Mouse (Mus musculus) G1E (cell line): ENCODE measurements at regions not wholly inside any gene's neighbourhood (a gene's known extent, or its start where the extent isn't known, plus 50 kb on each side); places are given as distances from the start of the nearest gene placed in this dataset.

Experiments
- CTCF ChIP-seq: IDR thresholded peaks from 2 replicates; pipeline ENCODE4 v1.5.1; 2012; ENCODE audit warnings: low read depth, low read length, inconsistent platforms, mixed read lengths
- GATA1 ChIP-seq: IDR thresholded peaks from 2 replicates; pipeline ENCODE4 v1.6.1; 2012; ENCODE audit warnings: borderline replicate concordance, low read length, inconsistent platforms, mixed read lengths
- GATA2 ChIP-seq: IDR thresholded peaks from 2 replicates; pipeline ENCODE4 v1.6.1; 2012; ENCODE audit warnings: low read depth, low read length, inconsistent platforms, borderline replicate concordance
- POLR2AphosphoS5 ChIP-seq: IDR thresholded peaks from 2 replicates; pipeline ENCODE4 v1.6.1; 2012; ENCODE audit warnings: low read depth, low read length, inconsistent platforms; ENCODE audit not compliant: insufficient replicate concordance
- TAL1 ChIP-seq: conservative IDR thresholded peaks from 2 replicates; pipeline ENCODE4 v1.6.1; 2012; ENCODE audit warnings: low read depth, low read length, inconsistent platforms, mixed read lengths

DNA sequence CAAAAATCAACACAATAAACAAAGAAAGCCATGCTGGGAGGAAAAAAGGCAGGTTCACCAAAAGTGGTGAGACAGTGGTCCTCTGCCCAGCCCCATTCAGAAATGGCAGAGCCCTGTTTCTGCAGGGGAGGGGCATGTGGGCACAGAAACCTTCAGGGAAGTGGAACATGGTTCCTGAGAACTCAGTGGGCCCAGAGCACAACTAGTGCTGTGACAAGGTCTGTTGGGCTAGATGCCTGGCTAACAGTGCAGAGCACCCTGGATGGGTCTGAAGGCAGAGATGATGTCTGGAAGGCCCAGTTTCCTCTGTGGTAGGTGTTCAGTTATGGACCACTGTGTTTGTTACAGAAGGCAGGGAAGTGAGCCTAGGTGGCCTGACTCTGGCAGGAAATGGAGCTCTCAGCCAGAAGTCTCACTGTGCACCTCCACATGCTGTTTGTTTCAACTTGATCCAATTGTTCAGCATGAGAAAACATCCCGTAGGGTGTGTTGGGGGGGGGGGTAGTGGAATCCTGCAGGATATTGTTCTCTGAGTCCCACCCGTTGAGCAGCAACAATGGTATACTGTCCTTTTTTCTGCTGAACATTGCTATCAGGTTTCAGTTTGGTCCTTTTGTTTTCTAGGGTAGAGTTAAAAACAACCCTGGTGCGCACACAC lies 101.9 kb upstream of the Afdn start:
- TF ChIP-seq CTCF (no peak), GATA1 (no peak), GATA2 (no peak), TAL1 (no peak), POLR2AphosphoS5 (no peak)
